Mouse (Mus musculus): Measurements from ENCODE around the gene Cabp4.

GRCm38 (mm10) chr19:4131768-4132167, 12.1 kb downstream of the Cabp4 start:
- TF ChIP-seq CTCF (IDR thresholded peaks at IDR 0.05; ENCODE audit: low read depth): peak; percentile 78
- no peak for TF ChIP-seq EP300 (IDR thresholded peaks at IDR 0.05; ENCODE audit: low read depth)
